Comparison of ENCODE assay signal across 30 mouse cellular contexts in the genomic region with DNA sequence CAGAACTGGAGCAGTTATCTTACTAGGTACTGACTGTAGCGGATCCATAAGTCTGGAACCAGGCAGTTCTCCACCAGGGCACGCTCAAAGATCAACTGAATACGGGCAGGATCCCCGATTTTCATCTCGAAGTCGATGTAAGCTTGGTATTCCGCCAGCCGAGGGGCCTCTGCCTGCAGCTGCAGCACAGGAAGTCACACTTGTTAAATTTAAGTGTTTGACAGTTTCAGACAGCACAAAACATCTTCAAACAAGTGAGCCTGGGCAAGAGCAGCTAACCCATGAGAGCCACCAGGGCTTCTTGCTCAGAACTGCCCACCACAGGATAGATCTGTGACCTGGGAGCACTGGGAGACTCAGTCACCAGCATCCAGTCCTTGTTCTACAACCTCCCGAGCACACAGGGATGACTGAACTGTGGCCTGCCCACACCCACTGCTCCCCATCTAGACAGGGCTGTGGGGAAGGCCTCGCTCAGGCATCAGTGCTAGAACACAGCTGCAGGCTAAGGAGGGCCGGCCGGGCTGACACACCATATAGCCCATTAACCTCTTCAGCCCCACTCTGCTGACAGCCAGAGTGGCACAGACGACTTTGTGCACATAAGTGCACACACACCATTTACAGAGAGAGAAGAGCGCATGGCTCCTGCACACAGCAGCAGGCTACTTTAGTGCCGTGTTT. TPM values are rescaled to one million over a fixed set of nuclear protein-coding genes. Genes with fewer than 3 reads are reported as not detected.
"Had no signal": no experiment of that assay in that cellular context is flagged by ENCODE, and none has a peak within 500 bp of the region (broad histone marks: within the 10 kb centered on the region; RNA-seq: fewer than 3 reads in every experiment).

No protein-coding gene starts in this region.

- ATAC-seq: hindbrain, embryonic 16.5 days; inflammation-experienced regulatory T-cells, adult 6 months; intestine, embryonic 15.5 days; intestine, postnatal 0 days had no signal

- H3K9ac ChIP-seq: heart, embryonic 12.5 days; hindbrain, embryonic 12.5 days; hindbrain, embryonic 14.5 days; intestine, embryonic 15.5 days; limb, embryonic 12.5 days had no signal

- H3K27me3 ChIP-seq: heart, embryonic 12.5 days; hindbrain, embryonic 12.5 days; intestine, embryonic 15.5 days; limb, embryonic 12.5 days had no signal

- H3K4me1 ChIP-seq: heart, embryonic 10.5 days; heart, embryonic 12.5 days; hindbrain, embryonic 10.5 days; hindbrain, embryonic 12.5 days; intestine, embryonic 15.5 days; limb, embryonic 10.5 days; limb, embryonic 12.5 days had no signal

- DNase-seq: gastrocnemius, adult 2 months; gastrocnemius, postnatal 10 days; gastrocnemius, postnatal 25 days; heart, adult 18-20 months; heart, postnatal 10 days; heart, postnatal 4 days; kidney, adult 18-20 months; kidney, adult 8-10 months; kidney, postnatal 10 days; kidney, postnatal 25 days; kidney, postnatal 4 days had no signal

- H3K4me3 ChIP-seq: gastrocnemius, adult 2 months; heart, embryonic 10.5 days; heart, embryonic 12.5 days; hindbrain, embryonic 10.5 days; hindbrain, embryonic 12.5 days; intestine, embryonic 15.5 days; layer of hippocampus, adult 2 months; left cerebral cortex, adult 2 months; limb, embryonic 10.5 days; limb, embryonic 12.5 days had no signal

- H3K27ac ChIP-seq: gastrocnemius, adult 2 months; heart, embryonic 10.5 days; hindbrain, embryonic 10.5 days; hindbrain, embryonic 12.5 days; hindbrain, embryonic 14.5 days; intestine, embryonic 15.5 days; layer of hippocampus, adult 2 months; left cerebral cortex, adult 2 months; limb, embryonic 10.5 days; limb, embryonic 12.5 days had no signal

- H3K9me3 ChIP-seq: heart, embryonic 10.5 days; heart, embryonic 12.5 days; hindbrain, embryonic 10.5 days; hindbrain, embryonic 12.5 days; intestine, embryonic 15.5 days; limb, embryonic 10.5 days; limb, embryonic 12.5 days had no signal

- H3K4me2 ChIP-seq: heart, embryonic 12.5 days; hindbrain, embryonic 12.5 days; hindbrain, embryonic 14.5 days; intestine, embryonic 15.5 days; limb, embryonic 12.5 days had no signal

RNA-seq across cellular contexts. Expression of gene 1700069L16Rik, which starts 30.9 kb away (rescaled TPM):
- polyA plus RNA-seq: frontal cortex, adult 2 months; heart, embryonic 10.5 days; heart, embryonic 12.5 days; heart, embryonic 14.5 days; heart, embryonic 16.5 days; hindbrain, embryonic 10.5 days; hindbrain, embryonic 12.5 days; hindbrain, embryonic 14.5 days; hindbrain, embryonic 16.5 days; inflammation-experienced regulatory T-cells, adult 6 months; intestine, embryonic 15.5 days; intestine, postnatal 0 days; kidney, embryonic 14.5 days; kidney, embryonic 16.5 days; limb, embryonic 10.5 days; limb, embryonic 12.5 days; limb, embryonic 14.5 days had no signal

RNA-seq across cellular contexts. Expression of gene Tmem119, which starts 44.8 kb away (rescaled TPM):
- polyA plus RNA-seq: inflammation-experienced regulatory T-cells, adult 6 months had no signal
